Mouse (Mus musculus) thymus, adult 2 months (tissue): ENCODE measurements around the gene Wars. TPM values are rescaled to one million over a fixed set of nuclear protein-coding genes. Genes with fewer than 3 reads are reported as not detected.

Experiments used
- DNase-seq: peaks from one replicate; pipeline ENCODE4 v3.0.0; 2021
- H3K27ac ChIP-seq: fragments of 200-500 bp; 2 replicates; pipeline ENCODE4 v1.5.1; 2012; ENCODE audit warnings: low read length, control low read depth; ENCODE audit not compliant: control insufficient read depth, insufficient read depth
- H3K27me3 ChIP-seq: fragments of 200-500 bp; 2 replicates; pipeline ENCODE4 v1.6.1; 2012; ENCODE audit warnings: mild to moderate bottlenecking, low read length, moderate library complexity, mixed read lengths; ENCODE audit not compliant: control insufficient read depth, insufficient read depth
- H3K36me3 ChIP-seq: fragments of 200-500 bp; 2 replicates; pipeline ENCODE4 v1.6.1; 2012; ENCODE audit warnings: mild to moderate bottlenecking, low read length, moderate library complexity; ENCODE audit not compliant: control insufficient read depth, insufficient read depth
- H3K4me1 ChIP-seq: fragments of 200-500 bp; replicated peaks from 2 replicates; pipeline ENCODE4 v1.6.1; 2012; ENCODE audit warnings: low read length; ENCODE audit not compliant: control insufficient read depth, insufficient read depth
- H3K4me3 ChIP-seq: fragments of 200-500 bp; 2 replicates; pipeline ENCODE4 v1.5.1; 2012; ENCODE audit warnings: mild to moderate bottlenecking, low read length, control low read depth, moderate library complexity; ENCODE audit not compliant: control insufficient read depth, insufficient read depth
- CTCF ChIP-seq: fragments of 200-500 bp; IDR thresholded peaks from 2 replicates; pipeline ENCODE4 v1.5.1; 2012; ENCODE audit warnings: mild to moderate bottlenecking, control low read depth, low read length, moderate library complexity, borderline replicate concordance; ENCODE audit not compliant: control insufficient read depth, poor library complexity, insufficient read depth; ENCODE audit errors: extremely low read depth
- POLR2A ChIP-seq: fragments of 200-500 bp; IDR thresholded peaks from 2 replicates; pipeline ENCODE4 v1.6.1; 2012; ENCODE audit warnings: mild to moderate bottlenecking, low read length, control low read depth, moderate library complexity; ENCODE audit not compliant: control insufficient read depth, poor library complexity, insufficient read depth; ENCODE audit errors: extremely low read depth
- WGBS: fragments of 180-500 bp; shearing (Covaris S2); methylation state at CpG from one replicate; pipeline ENCODE4 v1.1.7; 2018; 5-methylcytosine and 5-hydroxymethylcytosine counted together
- polyA plus RNA-seq: library from polyadenylated mRNA; depleted of rRNA; stranded (reverse); fragments of >200 nt; gene quantifications from 2 replicates; pipeline ENCODE4 v1.2.3, GENCODE M21; 2012

Gene Wars
- polyA plus RNA-seq, 1 experiment = 71.3 TPM

DNA sequence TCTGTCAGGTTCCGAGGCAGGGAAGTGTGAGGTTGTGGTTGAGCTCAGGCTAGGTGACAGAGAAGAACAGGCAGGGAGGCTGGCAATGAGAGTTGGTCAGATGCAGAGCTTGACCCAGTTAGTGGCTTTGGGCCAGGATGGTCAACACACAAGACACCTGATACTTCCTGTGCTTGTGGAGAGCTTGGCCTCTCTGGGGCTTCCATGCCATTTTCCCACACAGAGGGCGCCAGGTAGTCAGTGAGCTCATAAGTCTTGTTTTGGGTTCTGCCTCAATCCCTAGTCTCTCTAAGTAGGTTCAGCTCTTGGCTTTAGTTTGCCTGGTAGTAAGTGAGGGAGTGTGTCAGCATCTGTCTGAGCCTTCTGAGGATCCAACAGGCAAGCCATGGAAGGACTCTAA lies 18.5 kb upstream of the Wars start:
- peaks cover 14% of the 10 kb centered on the region for H3K4me1 ChIP-seq

GRCm38 (mm10) chr12:108909846-108910433 lies 16.0 kb upstream of the Wars start:
- no peak overlapping the region for H3K27ac ChIP-seq
- no peak for TF ChIP-seq CTCF
- no peak for TF ChIP-seq POLR2A
- 98% methylated on average over 8 of the region's 8 CpGs for WGBS

More for the DNA sequence above, 18.5 kb upstream of the Wars start:
- Histone ChIP-seq H3K27ac (no peak overlapping the region), H3K36me3 (no peaks in the 10 kb centered on the region), H3K4me3 (no peak overlapping the region), H3K27me3 (no peaks in the 10 kb centered on the region)
- WGBS = 95% methylated on average over 2 of the region's 2 CpGs
- no peak for DNase-seq
- TF ChIP-seq POLR2A (no peak), CTCF (no peak)

GRCm38 (mm10) chr12:108906398-108906797 lies 12.4 kb upstream of the Wars start:
- TF ChIP-seq POLR2A = no peak
- TF ChIP-seq CTCF = no peak
- 97% methylated on average over 12 of the region's 12 CpGs for WGBS
- Histone ChIP-seq H3K27me3 (no peaks in the 10 kb centered on the region), H3K4me1 (no peaks in the 10 kb centered on the region), H3K27ac (no peak overlapping the region), H3K36me3 (no peaks in the 10 kb centered on the region), H3K4me3 (no peak overlapping the region)
- no peak for DNase-seq

More at GRCm38 (mm10) chr12:108909846-108910433, 16.0 kb upstream of the Wars start:
- H3K27me3 ChIP-seq = no peaks in the 10 kb centered on the region
- peaks cover 7% of the 10 kb centered on the region for H3K4me1 ChIP-seq
- H3K4me3 ChIP-seq = no peak overlapping the region
- no peak for DNase-seq
- no peaks in the 10 kb centered on the region for H3K36me3 ChIP-seq

GRCm38 (mm10) chr12:108905620-108906302 lies 11.8 kb upstream of the Wars start:
- no peaks in the 10 kb centered on the region for H3K4me1 ChIP-seq
- WGBS = 96% methylated on average over 14 of the region's 14 CpGs
- no peaks in the 10 kb centered on the region for H3K36me3 ChIP-seq
- no peak overlapping the region for H3K27ac ChIP-seq
- H3K4me3 ChIP-seq = no peak overlapping the region
- no peak for DNase-seq
- H3K27me3 ChIP-seq = no peaks in the 10 kb centered on the region
- TF ChIP-seq POLR2A (no peak), CTCF (no peak)

DNA sequence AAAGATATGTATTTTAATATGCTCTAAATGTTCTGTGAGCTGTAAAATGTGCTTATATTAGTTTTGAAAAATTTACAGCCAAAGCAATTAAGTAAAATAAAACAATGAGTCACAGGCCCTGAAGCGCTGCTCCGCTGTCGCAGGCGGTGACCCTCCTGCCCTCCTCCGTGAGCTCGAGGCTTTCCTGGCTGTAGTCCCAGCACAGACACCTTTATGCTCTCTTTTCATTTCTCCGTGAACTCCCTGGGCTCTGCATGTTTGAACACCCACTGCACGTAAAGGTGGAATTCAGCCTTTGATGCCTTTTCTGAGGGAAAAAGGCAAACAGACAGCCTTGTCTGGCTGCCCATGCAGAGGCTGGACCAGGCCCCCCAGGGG lies 10.3 kb upstream of the Wars start:
- H3K27me3 ChIP-seq = no peaks in the 10 kb centered on the region
- no peak overlapping the region for H3K27ac ChIP-seq
- H3K4me1 ChIP-seq = no peaks in the 10 kb centered on the region
- no peak for DNase-seq
- no peak overlapping the region for H3K4me3 ChIP-seq
- TF ChIP-seq POLR2A (no peak), CTCF (no peak)
- H3K36me3 ChIP-seq = no peaks in the 10 kb centered on the region
- WGBS = 91% methylated on average over 8 of the region's 8 CpGs

DNA sequence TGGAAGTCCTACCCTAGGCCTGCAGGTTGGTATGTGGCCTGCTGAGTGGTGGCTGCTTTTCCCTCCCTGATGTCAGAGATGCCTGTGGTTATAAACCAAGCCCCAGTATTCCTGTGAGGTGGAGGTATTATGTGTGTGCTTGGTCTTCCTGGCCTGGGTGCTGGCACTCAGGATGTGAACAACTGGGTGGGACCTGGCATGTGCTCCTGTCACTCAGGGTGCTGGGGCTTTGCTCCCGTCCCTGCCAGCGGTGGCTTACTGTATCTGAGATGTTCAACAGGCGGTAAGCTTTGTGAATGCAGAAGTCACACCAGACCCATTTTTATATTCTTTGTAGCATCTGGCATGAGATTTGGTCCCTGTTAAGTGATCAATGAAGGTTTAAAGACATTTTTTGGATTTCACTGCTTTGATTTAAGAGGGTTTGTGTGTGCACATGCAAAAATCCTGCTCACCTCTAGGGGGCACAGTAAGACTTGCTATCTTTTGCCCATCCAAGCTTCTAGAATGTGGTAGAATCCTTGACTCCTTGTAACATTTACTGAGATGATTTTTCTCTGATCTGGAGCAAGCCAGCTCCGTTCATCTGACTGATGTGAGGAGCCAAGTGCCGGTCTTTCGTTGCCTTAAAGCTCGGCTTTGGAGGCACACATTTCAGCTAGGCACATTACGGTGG lies 9.8 kb upstream of the Wars start:
- H3K36me3 ChIP-seq = no peaks in the 10 kb centered on the region

DNA sequence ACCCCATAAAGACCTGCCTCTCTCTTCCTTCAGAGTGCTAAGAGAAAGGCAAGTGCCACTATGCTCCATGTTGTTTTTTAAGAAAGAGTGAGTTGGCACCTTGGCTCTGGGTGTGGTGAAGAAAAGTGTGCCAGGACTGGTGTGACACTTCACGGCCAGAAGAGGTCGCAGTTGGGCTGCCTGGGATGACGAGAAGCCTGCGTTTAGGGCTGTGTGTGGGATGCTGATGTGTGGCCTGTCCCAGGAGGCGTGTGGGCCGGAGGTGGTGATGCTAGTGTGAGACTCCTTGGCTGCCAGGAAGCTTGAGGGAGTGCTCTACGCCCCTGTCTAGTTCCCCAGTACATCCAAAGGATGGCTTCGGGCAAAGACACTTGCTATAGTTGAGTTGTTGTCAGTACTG lies 9.0 kb upstream of the Wars start:
- H3K4me1 ChIP-seq = no peaks in the 10 kb centered on the region
- 23% methylated on average over 8 of the region's 8 CpGs for WGBS
- H3K27me3 ChIP-seq = no peaks in the 10 kb centered on the region

More for the DNA sequence above, 9.8 kb upstream of the Wars start:
- Histone ChIP-seq H3K27ac (no peak overlapping the region), H3K27me3 (no peaks in the 10 kb centered on the region), H3K4me3 (no peak overlapping the region), H3K4me1 (no peaks in the 10 kb centered on the region)
- TF ChIP-seq CTCF = no peak
- 90% methylated on average over 8 of the region's 8 CpGs for WGBS
- peak; percentile 32 for DNase-seq

More for the DNA sequence above, 9.0 kb upstream of the Wars start:
- H3K36me3 ChIP-seq = no peaks in the 10 kb centered on the region
- TF ChIP-seq CTCF (peak; percentile 86), POLR2A (no peak)
- DNase-seq = peak; percentile 52
- H3K4me3 ChIP-seq = no peak overlapping the region
- H3K27ac ChIP-seq = no peak overlapping the region
